Mouse (Mus musculus) CD8-positive naive resting alpha-beta T cell, adult 2 months (primary cell): ENCODE results near the gene Rnaseh2a.
"Not testable (repeated sequence)": the region's sequence is repeated elsewhere in the genome, so short reads cannot be mapped to it uniquely, and the experiment has no call there.

ENCODE experiments used
- DNase-seq, 2 experiments: peaks; one replicate each; pipeline ENCODE4 v3.0.0; 2022; ENCODE audit warnings: low read depth in 2 of 2, low spot score in 2 of 2

The Rnaseh2a gene

GRCm38 (mm10) chr8:84934860-84935259 lies 34.7 kb downstream of the Rnaseh2a start:
- no peak for DNase-seq

DNA sequence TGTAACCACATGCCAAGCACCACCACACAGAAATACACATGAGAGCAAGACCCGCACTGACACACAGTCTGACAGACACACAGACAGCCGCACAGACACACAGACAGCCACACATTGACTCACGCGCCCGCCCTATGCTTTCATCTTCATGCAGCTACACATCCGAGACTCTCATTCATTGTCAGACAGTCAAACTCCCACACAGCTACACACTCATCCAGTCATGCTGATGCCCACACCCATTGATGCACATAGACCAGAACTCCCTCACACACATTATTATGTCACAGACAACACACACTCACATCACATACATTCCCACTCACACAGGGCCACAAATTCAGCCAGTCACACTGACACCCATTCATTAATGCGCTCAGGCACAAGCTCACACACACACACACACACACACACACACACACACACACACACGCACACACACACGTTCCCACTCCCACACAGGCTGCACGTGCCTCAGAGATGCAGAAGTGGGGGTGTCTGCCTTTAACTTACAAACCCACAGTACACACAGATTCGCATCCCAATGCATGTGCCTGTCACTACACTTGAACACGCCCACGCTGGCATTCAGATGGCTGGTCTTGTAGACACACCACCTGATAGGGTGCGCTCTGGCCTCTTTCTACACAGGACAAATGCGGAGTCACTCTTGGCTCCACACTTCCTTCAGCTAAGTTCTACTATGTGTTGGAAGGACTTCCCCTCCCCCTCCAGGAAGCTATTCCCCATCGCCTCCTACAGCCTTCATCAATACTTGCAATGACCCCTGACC lies 35.6 kb downstream of the Rnaseh2a start:
- DNase-seq: no peak

DNA sequence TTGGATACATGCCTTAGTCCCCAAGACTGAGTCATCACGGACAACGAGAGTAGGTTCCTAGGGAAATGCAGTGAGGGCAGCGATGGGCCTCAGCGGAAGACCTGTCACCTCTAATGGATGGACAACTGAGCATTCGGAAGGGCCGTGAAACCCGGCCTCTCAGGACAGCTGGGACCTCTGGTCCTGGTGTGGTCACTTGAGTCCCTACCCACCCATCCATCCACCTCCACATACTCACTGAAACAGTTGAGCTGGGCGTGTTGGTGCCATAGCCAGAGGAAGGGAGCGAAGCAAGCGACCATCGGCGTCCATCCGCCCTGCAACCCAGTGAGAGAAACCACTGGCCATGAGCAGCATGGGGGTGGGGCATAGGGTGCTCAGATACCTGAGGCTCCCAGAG lies 39.0 kb downstream of the Rnaseh2a start:
- DNase-seq: no peak

GRCm38 (mm10) chr8:84928456-84929306 lies 40.9 kb downstream of the Rnaseh2a start:
- DNase-seq: peak in 1 of 2 experiments; percentile 46

GRCm38 (mm10) chr8:84927513-84927912 lies 42.1 kb downstream of the Rnaseh2a start:
- DNase-seq: no peak

DNA sequence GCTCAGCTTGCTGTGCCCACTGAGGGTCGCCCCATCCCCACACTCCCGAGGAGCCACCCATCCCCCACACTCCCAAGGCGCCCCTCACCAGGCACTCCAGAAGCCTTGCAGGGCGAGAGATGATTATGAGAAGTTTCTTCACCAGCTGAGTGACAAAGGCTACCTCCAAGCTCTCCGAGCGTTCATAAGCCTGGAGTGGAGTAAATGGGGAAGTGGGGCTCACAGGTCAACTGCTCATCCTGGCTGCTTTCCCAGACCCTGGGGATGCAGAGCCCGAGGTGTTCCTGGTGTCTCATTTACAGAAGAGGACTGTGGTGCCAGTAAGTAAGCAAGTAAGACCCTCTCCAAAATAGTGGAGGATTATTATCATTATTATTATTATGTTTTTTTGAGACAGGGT lies 44.0 kb downstream of the Rnaseh2a start:
- DNase-seq: no peak

GRCm38 (mm10) chr8:84921596-84921995 lies 48.0 kb downstream of the Rnaseh2a start:
- no peak for DNase-seq

GRCm38 (mm10) chr8:84918646-84919045 lies 50.9 kb downstream of the Rnaseh2a start:
- DNase-seq: no peak

GRCm38 (mm10) chr8:84917781-84918180 lies 51.8 kb downstream of the Rnaseh2a start:
- DNase-seq: no peak

GRCm38 (mm10) chr8:84915269-84915668 lies 54.3 kb downstream of the Rnaseh2a start:
- DNase-seq: no peak

GRCm38 (mm10) chr8:84913960-84914359 lies 55.6 kb downstream of the Rnaseh2a start:
- peak; percentile 55 to 58 for DNase-seq

GRCm38 (mm10) chr8:84913502-84913900 lies 56.1 kb downstream of the Rnaseh2a start:
- no peak for DNase-seq

- peak; percentile 74 to 78 for DNase-seq
These were observed 56.6 kb downstream of the Rnaseh2a start for GRCm38 (mm10) chr8:84912895-84913501.

DNA sequence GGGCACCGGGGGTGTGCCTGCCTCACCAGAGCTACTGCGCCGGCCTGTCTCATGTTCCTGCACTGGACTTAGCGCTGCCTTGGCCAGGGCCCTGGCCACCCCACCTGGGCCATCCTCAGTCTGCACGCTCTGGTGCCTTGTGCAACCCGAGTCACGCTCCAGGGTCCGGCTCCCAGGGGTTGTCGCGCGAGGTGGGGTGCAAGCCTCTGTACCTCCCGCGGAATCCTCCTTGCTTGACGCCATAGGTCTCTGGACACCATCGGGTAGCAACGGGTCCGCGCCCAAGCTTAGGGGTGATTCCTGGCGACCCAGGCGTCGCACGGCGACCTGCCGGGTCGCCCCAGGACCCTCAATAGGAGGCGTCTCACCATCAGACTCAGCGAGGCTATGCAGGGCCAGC lies 57.2 kb downstream of the Rnaseh2a start:
- DNase-seq: no peak

DNA sequence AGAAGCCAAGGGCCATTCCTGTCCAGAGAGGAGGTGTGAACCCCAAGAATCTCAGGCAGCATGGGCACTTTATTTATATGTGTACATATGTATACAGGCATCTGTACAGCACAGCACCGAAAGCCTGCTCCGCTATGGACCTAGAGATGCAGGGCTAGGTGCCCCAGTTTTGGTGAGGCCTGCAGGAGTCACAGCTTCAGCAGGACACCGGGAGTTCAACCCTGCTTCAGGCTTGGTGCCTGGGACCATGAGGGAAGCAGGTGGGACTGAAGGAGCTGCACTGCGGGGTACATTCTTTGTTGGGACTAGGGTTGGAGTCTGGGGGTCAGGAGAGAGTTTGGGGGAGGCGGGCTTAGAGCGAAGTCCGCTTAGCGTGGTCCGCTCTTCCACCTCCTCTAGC lies 57.7 kb downstream of the Rnaseh2a start:
- no peak for DNase-seq

DNA sequence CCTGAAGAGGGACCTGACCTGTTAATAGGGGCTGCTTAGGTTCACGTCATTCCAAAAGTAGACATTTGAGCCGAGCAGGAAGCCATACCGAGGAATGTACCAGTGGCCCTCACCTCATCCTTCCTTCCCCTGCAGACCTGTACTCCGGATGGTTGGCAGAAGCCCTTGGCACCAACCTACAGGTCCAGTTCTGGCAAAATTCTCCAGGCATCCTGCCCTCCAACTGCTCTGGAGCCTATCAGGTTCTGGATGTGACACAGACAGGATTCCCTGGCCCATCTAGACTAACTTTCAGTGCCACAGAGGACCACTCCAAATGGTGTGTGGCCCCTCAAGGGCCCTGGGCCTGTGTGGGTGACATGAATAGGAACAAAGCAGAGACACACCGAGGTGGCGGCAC lies 59.0 kb downstream of the Rnaseh2a start:
- DNase-seq: no peak

- no peak for DNase-seq
These were observed 59.6 kb downstream of the Rnaseh2a start for GRCm38 (mm10) chr8:84909949-84910348.

GRCm38 (mm10) chr8:84909162-84909767 lies 60.3 kb downstream of the Rnaseh2a start:
- DNase-seq: no peak

- DNase-seq: peak; percentile 84 to 85
These were observed 61.0 kb downstream of the Rnaseh2a start, which contains the start of gene Dnase2a for GRCm38 (mm10) chr8:84908421-84909161. Gene Dnase2a (plus strand): TSS chr8:84908560.

GRCm38 (mm10) chr8:84907979-84908378 lies 61.6 kb downstream of the Rnaseh2a start:
- DNase-seq: not testable (repeated sequence)

- no peak for DNase-seq
These were observed 62.1 kb downstream of the Rnaseh2a start for GRCm38 (mm10) chr8:84907493-84907892.
